Mouse (Mus musculus) olfactory bulb, adult 2 months (tissue): ENCODE measurements around the gene Phf20.

ENCODE experiments used
- CTCF ChIP-seq: fragments of 200-500 bp; IDR thresholded peaks from 2 replicates; pipeline ENCODE4 v1.5.1; 2012; ENCODE audit warnings: low read depth, mild to moderate bottlenecking, low read length, moderate library complexity; ENCODE audit not compliant: insufficient read depth
- POLR2A ChIP-seq: fragments of 200-500 bp; IDR thresholded peaks from 2 replicates; pipeline ENCODE4 v1.6.1; 2012; ENCODE audit warnings: mild to moderate bottlenecking, low read depth, low read length, moderate library complexity; ENCODE audit not compliant: insufficient read depth

- TF ChIP-seq CTCF (no peak), POLR2A (no peak)
Measured at GRCm38 (mm10) chr2:156295601-156296063, 99.4 kb downstream of the Phf20 start.
